Mouse (Mus musculus): Measurements from ENCODE around the gene Klhl36.

Klhl36 gene

GRCm38 (mm10) chr8:119923259-119923658 lies 61.2 kb downstream of the Klhl36 start:
- DNase-seq (ENCODE audit: extremely low read depth, low read depth, low spot score), result no peak

- no peak for DNase-seq (ENCODE audit: extremely low read depth, low read depth, low spot score)
These were observed 63.4 kb downstream of the Klhl36 start for GRCm38 (mm10) chr8:119925428-119925827.

- DNase-seq (ENCODE audit: extremely low read depth, low read depth, low spot score), result no peak
These were observed 64.4 kb downstream of the Klhl36 start for GRCm38 (mm10) chr8:119926474-119926873.
